Mouse (Mus musculus) lung, embryonic 15.5 days (tissue): ENCODE results near the gene Hist1h2br. TPM values are rescaled to one million over a fixed set of nuclear protein-coding genes. Genes with fewer than 3 reads are reported as not detected.
A peak's percentile ranks its signal among the peaks of the same experiment; 100 is the strongest.
"Not testable (repeated sequence)": the region's sequence is repeated elsewhere in the genome, so short reads cannot be mapped to it uniquely, and the experiment has no call there.

Experiments used
- ATAC-seq: fragments of 200-750 bp; cut with Nextera tagmentation; 2 replicates; pipeline ENCODE4 v1.8.0; 2017; ENCODE audit warnings: moderate number of reproducible peaks, borderline replicate concordance; ENCODE audit not compliant: low FRiP score, low TSS enrichment; ENCODE audit errors: extremely low read depth
- H3K27ac ChIP-seq: fragments of 300-500 bp; sonication (generic); 2 replicates; pipeline ENCODE4 v1.5.1; 2015; ENCODE audit warnings: moderate library complexity, mild to moderate bottlenecking, inconsistent platforms
- H3K27me3 ChIP-seq: fragments of 300-500 bp; sonication (generic); 2 replicates; pipeline ENCODE4 v1.6.1; 2015; ENCODE audit warnings: inconsistent platforms
- H3K36me3 ChIP-seq: fragments of 300-500 bp; sonication (generic); 2 replicates; pipeline ENCODE4 v1.6.1; 2015; ENCODE audit warnings: inconsistent platforms
- H3K4me1 ChIP-seq: fragments of 300-500 bp; sonication (generic); 2 replicates; pipeline ENCODE4 v1.6.1; 2015; ENCODE audit warnings: inconsistent platforms
- H3K4me2 ChIP-seq: fragments of 300-500 bp; sonication (generic); 2 replicates; pipeline ENCODE4 v1.6.1; 2015; ENCODE audit warnings: inconsistent platforms, mild to moderate bottlenecking, moderate library complexity
- H3K4me3 ChIP-seq: fragments of 300-500 bp; sonication (generic); 2 replicates; pipeline ENCODE4 v1.5.1; 2015; ENCODE audit warnings: mild to moderate bottlenecking, inconsistent platforms
- H3K9ac ChIP-seq: fragments of 300-500 bp; sonication (generic); 2 replicates; pipeline ENCODE4 v1.6.1; 2015; ENCODE audit warnings: inconsistent platforms
- H3K9me3 ChIP-seq: fragments of 300-500 bp; sonication (generic); 2 replicates; pipeline ENCODE4 v1.6.1; 2016; ENCODE audit warnings: inconsistent platforms
- WGBS: fragments of 180-500 bp; shearing (Covaris S2); methylation state at CpG from one replicate; pipeline ENCODE4 v1.1.7; 2015; 5-methylcytosine and 5-hydroxymethylcytosine counted together
- polyA plus RNA-seq: library from polyadenylated mRNA; unstranded; fragments of >200 nt; fragmentation: Nextera tagmentation; extraction: Ambion mirVana; gene quantifications from 2 replicates; pipeline ENCODE4 v1.2.1, GENCODE M21; 2015

The Hist1h2br gene
- polyA plus RNA-seq, 1 experiment from 2014 or later = 26.7 TPM

DNA sequence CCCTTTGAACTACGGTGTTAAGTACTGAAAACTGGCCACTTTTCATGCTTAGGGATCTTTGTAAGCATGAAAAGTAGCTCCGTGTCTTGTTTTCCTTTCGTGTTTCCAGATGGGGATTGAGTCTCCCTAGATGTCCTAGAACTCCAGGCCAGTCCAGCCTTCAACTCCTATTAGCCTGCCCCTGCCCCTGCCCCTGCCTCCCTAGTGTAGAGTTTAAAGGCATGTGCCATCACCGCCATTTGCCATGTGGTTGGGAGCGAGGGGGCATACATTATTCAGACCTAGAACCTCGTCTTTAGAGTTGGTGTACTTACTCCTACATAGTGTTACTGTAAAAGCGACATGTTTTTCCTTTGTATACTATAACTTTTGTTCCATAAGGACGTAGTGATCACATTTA is 22.5 kb upstream of the Hist1h2br start:
- H3K4me3 ChIP-seq, H3K9me3 ChIP-seq, H3K4me2 ChIP-seq, H3K36me3 ChIP-seq, H3K9ac ChIP-seq, H3K27me3 ChIP-seq, H3K4me1 ChIP-seq, H3K27ac ChIP-seq: not testable (repeated sequence)
- peak; percentile 28; the same call in 1 of the 2 replicates for ATAC-seq
- no CpG with 5 or more reads among the region's 8 CpGs for WGBS

GRCm38 (mm10) chr13:21811539-21811938 is 22.0 kb upstream of the Hist1h2br start, which contains the start of gene Hist1h4m:
Hist1h4m (plus strand) TSS chr13:21811746.
- H3K4me1 ChIP-seq, H3K9ac ChIP-seq, H3K36me3 ChIP-seq, H3K9me3 ChIP-seq, H3K27me3 ChIP-seq: not testable (repeated sequence)
- Histone ChIP-seq H3K4me2 (peak within 1 kb of the TSS; percentile 45), H3K27ac (peak within 1 kb of the TSS; percentile 71), H3K4me3 (peak within 1 kb of the TSS; percentile 22; the same call in 1 of the 2 replicates)
- ATAC-seq = peak; percentile 64; the same call in 1 of the 2 replicates
- WGBS = no CpG with 5 or more reads among the region's 24 CpGs

DNA sequence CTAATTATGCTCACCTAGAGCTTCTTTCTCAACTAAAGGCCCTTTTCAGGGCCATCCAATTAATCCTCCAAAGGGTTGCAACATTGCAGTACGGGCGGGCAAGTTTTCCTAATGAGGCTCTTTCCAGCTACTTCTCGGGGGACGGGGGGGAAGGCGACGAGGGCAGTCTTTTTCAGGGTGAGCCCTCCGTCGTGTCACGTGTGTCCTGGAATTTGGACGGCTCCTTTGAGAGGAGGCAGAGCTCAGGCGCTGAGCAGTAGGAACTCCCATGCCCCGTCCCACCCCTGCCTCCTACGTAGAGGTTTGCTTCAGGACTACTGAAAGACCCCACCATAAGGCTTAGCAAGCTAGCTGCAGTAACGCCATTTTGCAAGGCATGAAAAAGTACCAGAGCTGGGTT is 21.5 kb upstream of the Hist1h2br start:
- Histone ChIP-seq H3K27ac (peak overlapping the region; percentile 71), H3K4me3 (peak overlapping the region; percentile 22; the same call in 1 of the 2 replicates), H3K4me2 (peak overlapping the region; percentile 45)
- not testable (repeated sequence) for H3K9ac ChIP-seq, H3K36me3 ChIP-seq, H3K9me3 ChIP-seq, H3K27me3 ChIP-seq, H3K4me1 ChIP-seq
- WGBS = under 1% methylated on average over 14 of the region's 14 CpGs
- ATAC-seq = peak; percentile 36; the same call in 1 of the 2 replicates

DNA sequence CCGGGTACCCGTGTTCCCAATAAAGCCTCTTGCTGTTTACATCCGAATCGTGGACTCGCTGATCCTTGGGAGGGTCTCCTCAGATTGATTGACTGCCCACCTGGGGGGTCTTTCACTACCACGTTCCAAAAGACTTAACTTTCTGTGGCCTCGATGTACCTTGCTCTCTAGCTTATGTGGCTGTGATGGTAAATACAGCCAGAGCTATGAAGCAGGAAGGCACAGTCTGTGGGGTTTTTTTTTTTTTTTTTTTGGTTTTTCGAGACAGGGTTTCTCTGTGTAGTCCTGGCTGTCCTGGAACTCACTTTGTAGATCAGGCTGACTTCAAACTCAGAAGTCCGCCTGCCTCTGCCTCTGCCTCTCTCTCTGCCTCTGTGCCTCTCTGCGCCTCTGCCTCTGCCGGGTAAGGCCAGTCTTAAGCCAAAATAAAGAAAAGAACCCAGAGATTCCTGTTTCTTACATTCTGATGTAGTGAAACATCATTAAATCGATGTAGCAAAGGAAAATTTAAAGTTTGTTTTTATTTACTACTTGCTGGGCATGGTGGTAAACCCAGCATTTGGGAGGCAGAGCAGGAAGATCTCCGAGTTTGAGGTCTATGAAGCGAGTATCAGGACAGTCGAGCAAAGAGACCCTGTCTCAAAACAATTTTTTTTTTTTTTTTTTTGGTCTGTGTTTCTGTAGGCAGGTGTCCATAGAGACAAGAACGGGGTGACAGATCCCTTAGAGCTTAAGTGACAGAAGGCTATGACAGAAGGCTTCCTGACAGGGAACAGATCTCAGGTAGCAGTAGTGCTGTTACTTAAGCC is 13.3 kb upstream of the Hist1h2br start:
- H3K36me3 ChIP-seq, H3K4me3 ChIP-seq, H3K9me3 ChIP-seq, H3K27me3 ChIP-seq, H3K9ac ChIP-seq, H3K4me1 ChIP-seq, ATAC-seq, H3K4me2 ChIP-seq, H3K27ac ChIP-seq: not testable (repeated sequence)
- 68% methylated on average over 7 of the region's 16 CpGs for WGBS

DNA sequence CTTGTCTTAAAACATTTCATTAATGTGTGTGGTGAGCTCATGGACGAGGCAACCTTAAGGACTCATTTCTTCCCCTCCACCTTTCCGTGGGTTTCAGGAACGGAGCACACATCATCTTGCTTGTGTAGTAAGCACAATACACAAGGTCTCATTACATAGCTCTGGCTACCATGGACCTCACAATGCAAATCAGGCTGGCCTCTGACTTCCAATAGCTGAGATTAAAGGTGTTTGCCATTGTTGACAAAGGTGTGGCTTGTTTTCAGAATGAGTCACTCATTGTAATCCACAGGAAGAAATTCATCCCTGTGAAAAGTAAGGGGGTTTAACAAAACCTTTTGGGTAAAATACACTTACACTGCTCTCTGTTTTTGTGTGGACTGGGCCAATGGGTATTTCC is 5.0 kb upstream of the Hist1h2br start:
- H3K36me3 ChIP-seq = no peaks in the 10 kb centered on the region
- no peak overlapping the region for H3K9ac ChIP-seq
- H3K27me3 ChIP-seq = no peaks in the 10 kb centered on the region
- WGBS = 68% methylated on average over 3 of the region's 3 CpGs
- no peaks in the 10 kb centered on the region for H3K4me1 ChIP-seq
- no peak overlapping the region for H3K4me2 ChIP-seq
- H3K27ac ChIP-seq = no peak overlapping the region
- no peak overlapping the region for H3K4me3 ChIP-seq
- no peaks in the 10 kb centered on the region for H3K9me3 ChIP-seq
- no peak for ATAC-seq

- 84% methylated on average over 10 of the region's 10 CpGs for WGBS
- H3K27me3 ChIP-seq = no peaks in the 10 kb centered on the region
- H3K4me1 ChIP-seq = no peaks in the 10 kb centered on the region
- peak overlapping the region; percentile 8; the same call in 1 of the 2 replicates for H3K4me2 ChIP-seq
- ATAC-seq = no peak
- H3K9me3 ChIP-seq = no peaks in the 10 kb centered on the region
- H3K27ac ChIP-seq = peak overlapping the region; percentile 47
- no peak overlapping the region for H3K9ac ChIP-seq
- no peak overlapping the region for H3K4me3 ChIP-seq
- no peaks in the 10 kb centered on the region for H3K36me3 ChIP-seq
Measured at GRCm38 (mm10) chr13:21830344-21830743, 3.2 kb upstream of the Hist1h2br start.

DNA sequence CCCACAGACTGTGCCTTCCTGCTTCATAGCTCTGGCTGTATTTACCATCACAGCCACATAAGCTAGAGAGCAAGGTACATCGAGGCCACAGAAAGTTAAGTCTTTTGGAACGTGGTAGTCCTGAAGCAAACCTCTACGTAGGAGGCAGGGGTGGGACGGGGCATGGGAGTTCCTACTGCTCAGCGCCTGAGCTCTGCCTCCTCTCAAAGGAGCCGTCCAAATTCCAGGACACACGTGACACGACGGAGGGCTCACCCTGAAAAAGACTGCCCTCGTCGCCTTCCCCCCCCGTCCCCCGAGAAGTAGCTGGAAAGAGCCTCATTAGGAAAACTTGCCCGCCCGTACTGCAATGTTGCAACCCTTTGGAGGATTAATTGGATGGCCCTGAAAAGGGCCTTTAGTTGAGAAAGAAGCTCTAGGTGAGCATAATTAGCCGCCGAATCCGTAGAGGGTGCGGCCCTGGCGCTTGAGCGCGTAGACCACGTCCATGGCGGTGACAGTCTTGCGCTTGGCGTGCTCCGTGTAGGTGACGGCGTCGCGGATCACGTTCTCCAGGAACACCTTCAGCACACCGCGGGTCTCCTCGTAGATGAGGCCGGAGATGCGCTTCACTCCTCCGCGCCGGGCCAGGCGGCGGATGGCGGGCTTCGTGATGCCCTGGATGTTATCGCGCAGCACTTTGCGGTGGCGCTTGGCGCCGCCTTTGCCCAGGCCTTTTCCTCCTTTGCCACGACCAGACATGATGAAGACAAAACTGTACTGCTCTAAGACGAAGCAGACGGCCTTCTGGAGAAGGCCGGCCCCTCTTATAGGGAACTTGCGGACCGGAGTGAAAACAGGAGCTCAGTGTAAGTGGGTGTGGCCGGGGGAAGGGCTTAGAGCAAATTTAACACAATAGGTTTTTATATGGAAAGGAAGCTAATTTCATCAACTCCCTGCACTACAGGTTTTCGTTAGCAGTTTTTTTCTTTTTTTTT is 1.8 kb upstream of the Hist1h2br start, which contains the start of gene Hist1h4n:
Hist1h4n (minus strand) TSS at position 779 of the 977 bp plus-strand sequence.
- H3K4me1 ChIP-seq, H3K9me3 ChIP-seq, H3K9ac ChIP-seq, H3K27me3 ChIP-seq, H3K36me3 ChIP-seq: not testable (repeated sequence)
- peak; percentile 87 for ATAC-seq
- Histone ChIP-seq H3K27ac (peak within 1 kb of the TSS; percentile 57), H3K4me3 (peak within 1 kb of the TSS; percentile 26), H3K4me2 (peak within 1 kb of the TSS; percentile 39)
- WGBS = under 1% methylated on average over 24 of the region's 58 CpGs

DNA sequence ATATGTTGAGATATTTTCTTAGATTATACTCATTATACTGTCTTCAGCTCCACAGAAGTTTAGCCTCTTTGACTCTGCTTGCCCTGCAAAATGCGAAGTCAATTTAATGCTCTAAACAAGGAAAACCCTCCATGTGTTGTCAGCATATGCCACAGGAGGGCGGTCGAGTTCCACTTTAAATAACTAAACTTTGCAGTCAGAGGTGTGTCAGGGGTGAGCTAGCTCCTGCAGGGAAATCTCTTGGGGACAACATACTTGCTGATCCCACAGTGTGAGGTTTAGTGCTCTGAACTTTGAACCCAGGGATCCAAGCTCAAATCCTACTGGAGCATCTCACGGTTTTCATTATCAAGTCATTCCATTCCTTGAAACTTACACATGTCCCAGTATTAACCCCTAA is 7.0 kb downstream of the Hist1h2br start:
- H3K27me3 ChIP-seq, H3K27ac ChIP-seq, H3K9me3 ChIP-seq, H3K36me3 ChIP-seq, H3K4me3 ChIP-seq, H3K9ac ChIP-seq, H3K4me2 ChIP-seq, H3K4me1 ChIP-seq: not testable (repeated sequence)
- peak; percentile 64; the same call in 1 of the 2 replicates for ATAC-seq
- no CpG with 5 or more reads among the region's 4 CpGs for WGBS

DNA sequence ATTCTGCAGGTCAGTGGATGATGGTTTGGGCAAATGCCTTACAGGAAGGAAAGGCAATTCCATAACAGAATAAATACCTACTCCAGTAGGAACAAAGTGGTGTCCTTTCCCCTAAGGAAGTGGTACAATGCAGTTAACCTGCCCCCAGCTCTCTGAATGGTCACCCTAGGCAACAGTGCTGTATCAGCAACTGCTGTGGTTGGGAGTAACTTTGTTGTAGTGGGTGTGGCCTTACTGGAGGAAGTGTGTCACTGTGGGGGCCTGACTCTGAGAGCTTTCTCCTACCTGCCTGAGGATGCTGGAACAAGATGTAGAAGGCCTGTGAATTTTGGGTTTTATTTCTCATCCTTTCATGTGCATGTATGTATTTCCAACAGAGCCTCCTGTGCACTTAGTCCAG is 12.8 kb downstream of the Hist1h2br start:
- not testable (repeated sequence) for H3K4me2 ChIP-seq

DNA sequence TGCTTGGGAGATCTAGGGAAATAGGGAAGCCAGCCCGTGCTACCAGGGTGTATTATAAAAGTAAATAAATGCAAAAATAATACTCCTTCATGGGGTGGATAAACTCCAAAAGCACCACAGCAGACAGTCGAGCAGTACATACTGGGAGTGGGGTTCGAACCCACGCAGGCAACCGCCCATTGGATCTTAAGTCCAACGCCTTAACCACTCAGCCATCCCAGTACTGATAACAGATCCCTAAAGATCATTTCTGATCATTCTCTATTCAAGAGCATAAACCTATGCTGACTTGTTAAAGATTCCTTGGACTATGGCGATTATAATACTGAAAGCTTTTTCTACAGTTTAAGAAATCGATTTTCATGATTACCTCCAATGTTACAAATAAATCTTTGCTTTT is 14.3 kb downstream of the Hist1h2br start:
- 24% methylated on average over 8 of the region's 8 CpGs for WGBS
- no peak overlapping the region for H3K9ac ChIP-seq
- no peaks in the 10 kb centered on the region for H3K27me3 ChIP-seq
- H3K4me2 ChIP-seq = no peak overlapping the region
- H3K27ac ChIP-seq = no peak overlapping the region
- H3K4me3 ChIP-seq = no peak overlapping the region
- H3K9me3 ChIP-seq = no peaks in the 10 kb centered on the region
- ATAC-seq = no peak
- 0 out of 2 replicates have a peak, but pooled peaks cover 4% of the 10 kb centered on the region for H3K4me1 ChIP-seq
- no peaks in the 10 kb centered on the region for H3K36me3 ChIP-seq

More for the DNA sequence above, 12.8 kb downstream of the Hist1h2br start:
- not testable (repeated sequence) for H3K9ac ChIP-seq, H3K4me3 ChIP-seq, H3K9me3 ChIP-seq, ATAC-seq, H3K4me1 ChIP-seq, H3K27me3 ChIP-seq, H3K36me3 ChIP-seq, H3K27ac ChIP-seq

- H3K4me3 ChIP-seq, H3K9me3 ChIP-seq, H3K4me1 ChIP-seq, H3K27ac ChIP-seq, H3K36me3 ChIP-seq, H3K9ac ChIP-seq, H3K4me2 ChIP-seq, H3K27me3 ChIP-seq, ATAC-seq: not testable (repeated sequence)
- WGBS = 38% methylated on average over 1 of the region's 1 CpGs
Measured at GRCm38 (mm10) chr13:21850696-21851095, 17.2 kb downstream of the Hist1h2br start.
